Mouse (Mus musculus) small intestine, adult 2 months (tissue): ENCODE data around the gene Prrg4.

Source experiments
- CTCF ChIP-seq: fragments of 200-500 bp; IDR thresholded peaks from 2 replicates; pipeline ENCODE4 v1.5.1; 2012; ENCODE audit warnings: low read depth, mild to moderate bottlenecking, control low read depth, inconsistent platforms, low read length, moderate library complexity, mixed read lengths; ENCODE audit not compliant: insufficient replicate concordance, insufficient read length; ENCODE audit errors: extremely low read depth
- POLR2A ChIP-seq: fragments of 200-500 bp; IDR thresholded peaks from 2 replicates; pipeline ENCODE4 v1.6.1; 2012; ENCODE audit warnings: low read depth, mild to moderate bottlenecking, control low read depth, inconsistent platforms, low read length, moderate library complexity

GRCm38 (mm10) chr2:104816371-104816827 lies 33.3 kb downstream of the Prrg4 start, which contains the start of gene Qser1:
- no peak for TF ChIP-seq CTCF
- TF ChIP-seq POLR2A, result no peak
